Mouse (Mus musculus): Measurements from ENCODE around the gene 2610002M06Rik. TPM values are rescaled to one million over a fixed set of nuclear protein-coding genes. Genes with fewer than 3 reads are reported as not detected.

The 2610002M06Rik gene
- polyA plus RNA-seq, 1 experiment from 2014 or later: 14.7 TPM

DNA sequence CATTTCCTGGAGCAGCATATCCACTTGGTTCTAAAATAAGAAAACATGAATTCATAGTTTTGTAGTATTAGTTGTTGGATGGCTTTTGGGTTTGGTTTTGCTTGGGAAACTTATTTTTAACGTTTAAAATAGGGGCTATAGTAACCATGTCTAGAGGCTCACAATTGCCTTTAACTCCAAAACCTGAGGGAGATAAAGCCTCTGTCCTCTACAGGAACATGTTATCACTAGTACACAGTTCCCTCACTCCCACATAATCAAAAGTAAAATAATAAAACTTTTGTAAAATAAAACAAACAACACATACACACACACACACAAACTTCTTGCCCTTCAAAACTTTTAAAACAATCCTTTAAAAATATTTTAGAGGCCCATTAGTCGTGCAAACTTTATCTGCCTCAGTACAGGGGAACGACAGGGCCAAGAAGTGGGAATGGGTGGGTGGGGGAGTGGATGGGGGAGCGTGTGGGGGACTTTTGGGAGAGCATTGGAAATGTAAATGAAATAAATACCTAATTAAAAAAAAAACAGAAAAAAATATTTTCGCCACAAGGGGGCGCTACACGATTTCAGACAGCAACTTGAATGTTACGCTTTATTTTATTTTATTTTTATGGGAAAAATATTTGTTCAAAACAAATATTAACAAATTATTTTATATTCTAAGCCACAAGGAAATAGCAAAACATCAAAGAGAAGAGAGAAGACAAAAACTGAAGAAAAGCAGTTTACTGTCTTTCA is 25.2 kb downstream of the 2610002M06Rik start:
- DNase-seq (ENCODE audit: low spot score) (no peak), ATAC-seq (replicated peaks; ENCODE audit: low FRiP score) (no peak)
- H3K36me3 ChIP-seq (ENCODE audit: control insufficient read depth, insufficient read depth, low read length): no peaks in the 10 kb centered on the region
- H3K4me3 ChIP-seq (ENCODE audit: low read depth, low read length): no peak overlapping the region
- no peak overlapping the region for H3K4me2 ChIP-seq
- H3K9ac ChIP-seq (ENCODE audit: low read depth, low read length): no peak overlapping the region
- no peaks in the 10 kb centered on the region for H3K4me1 ChIP-seq (replicated peaks; ENCODE audit: control insufficient read depth, insufficient read depth, low read length)
- no peaks in the 10 kb centered on the region for H3K27me3 ChIP-seq (replicated peaks; ENCODE audit: control insufficient read depth, insufficient read depth, low read length)
- no peak overlapping the region for H3K27ac ChIP-seq (ENCODE audit: low read depth, low read length)
- no peaks in the 10 kb centered on the region for H3K9me3 ChIP-seq (ENCODE audit: control insufficient read depth, low read length)
- WGBS: 26% methylated on average over 8 of the region's 8 CpGs

DNA sequence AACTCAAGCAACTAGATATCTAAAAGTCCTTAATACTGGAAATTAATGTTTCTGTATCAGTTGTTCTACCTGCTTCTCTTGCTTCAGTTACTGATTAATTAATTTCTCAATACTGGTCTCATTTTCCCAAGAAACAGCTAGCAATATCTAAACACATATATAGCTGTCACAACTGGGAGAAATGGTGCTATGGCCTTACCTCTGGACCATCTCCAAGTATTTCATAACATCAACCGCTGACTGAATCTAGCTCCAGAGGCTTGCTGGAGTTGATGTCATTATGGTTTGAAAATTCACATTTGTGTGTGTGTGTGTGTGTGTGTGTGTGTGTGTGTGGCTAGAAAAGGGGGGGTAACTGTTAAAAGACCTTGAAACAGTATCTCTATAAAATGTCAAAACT is 26.0 kb downstream of the 2610002M06Rik start:
- 84% methylated on average over 1 of the region's 1 CpGs for WGBS

DNA sequence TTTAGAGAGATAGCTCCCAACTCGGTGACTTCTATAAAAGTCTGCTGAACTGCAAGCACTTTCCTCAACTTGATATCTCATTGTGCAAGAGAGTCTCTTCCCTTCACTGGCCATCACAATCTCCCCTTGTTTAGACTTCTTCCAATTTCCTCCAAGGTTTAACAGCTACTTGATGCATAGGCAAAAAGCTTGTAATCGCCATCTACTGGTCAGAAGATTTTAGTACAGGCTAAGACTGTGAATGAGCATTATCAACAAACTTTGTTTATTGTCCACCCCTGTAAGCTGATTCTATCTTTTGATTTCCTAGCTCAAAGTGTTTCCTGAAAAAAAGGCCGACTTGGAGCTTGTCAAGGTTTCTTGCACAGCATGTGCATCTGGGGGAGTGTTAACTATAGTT is 48.2 kb downstream of the 2610002M06Rik start:
- H3K4me1 ChIP-seq (replicated peaks; ENCODE audit: control insufficient read depth, insufficient read depth, low read length): no peaks in the 10 kb centered on the region
- 14% methylated on average over 3 of the region's 3 CpGs for WGBS
- no peak overlapping the region for H3K4me3 ChIP-seq (ENCODE audit: low read depth, low read length)
- no peak overlapping the region for H3K27ac ChIP-seq (ENCODE audit: low read depth, low read length)
- H3K36me3 ChIP-seq (ENCODE audit: control insufficient read depth, insufficient read depth, low read length): no peaks in the 10 kb centered on the region
- ATAC-seq (replicated peaks; ENCODE audit: low FRiP score) (no peak), DNase-seq (ENCODE audit: low spot score) (no peak)
- H3K9ac ChIP-seq (ENCODE audit: low read depth, low read length): no peak overlapping the region
- no peaks in the 10 kb centered on the region for H3K9me3 ChIP-seq (ENCODE audit: control insufficient read depth, low read length)
- no peak overlapping the region for H3K4me2 ChIP-seq
- H3K27me3 ChIP-seq (replicated peaks; ENCODE audit: control insufficient read depth, insufficient read depth, low read length): no peaks in the 10 kb centered on the region

More for the DNA sequence above, 26.0 kb downstream of the 2610002M06Rik start:
- Histone ChIP-seq H3K4me3 (ENCODE audit: low read depth, low read length) (no peak overlapping the region), H3K9me3 (ENCODE audit: control insufficient read depth, low read length) (no peaks in the 10 kb centered on the region), H3K9ac (ENCODE audit: low read depth, low read length) (no peak overlapping the region), H3K27ac (ENCODE audit: low read depth, low read length) (no peak overlapping the region), H3K36me3 (ENCODE audit: control insufficient read depth, insufficient read depth, low read length) (no peaks in the 10 kb centered on the region), H3K4me1 (replicated peaks; ENCODE audit: control insufficient read depth, insufficient read depth, low read length) (no peaks in the 10 kb centered on the region), H3K27me3 (replicated peaks; ENCODE audit: control insufficient read depth, insufficient read depth, low read length) (no peaks in the 10 kb centered on the region), H3K4me2 (no peak overlapping the region)
- ATAC-seq (replicated peaks; ENCODE audit: low FRiP score) (no peak), DNase-seq (ENCODE audit: low spot score) (no peak)

Other genes with a start within 250 kb of the 2610002M06Rik start
- 0.04 and 0.05 TPM in 2 replicates for gene Tbx22, start 148.4 kb downstream of the 2610002M06Rik start, polyA plus RNA-seq (2014; fragmentation: Nextera tagmentation; extraction: Ambion mirVana)
- gene Tent5d, start 23.7 kb downstream of the 2610002M06Rik start, polyA plus RNA-seq (2014; fragmentation: Nextera tagmentation; extraction: Ambion mirVana): 0.08 and 0.30 TPM in 2 replicates
- not detected in 2 replicates for gene Gm732, start 132.1 kb upstream of the 2610002M06Rik start, polyA plus RNA-seq (2014; fragmentation: Nextera tagmentation; extraction: Ambion mirVana)

Data from liver, embryonic 11.5 days (tissue).